Mouse (Mus musculus) E14TG2a.4 (cell line): Measurements from ENCODE around the gene Sap18b.
A peak's percentile ranks its signal among the peaks of the same experiment; 100 is the strongest.

ENCODE experiments used
- H3K27me3 ChIP-seq: 2 replicates; pipeline ENCODE4 v1.6.1; 2014; ENCODE audit warnings: low read length, control low read depth; ENCODE audit not compliant: insufficient read depth
- H3K36me3 ChIP-seq: 2 replicates; pipeline ENCODE4 v1.6.1; 2014; ENCODE audit warnings: low read length, control low read depth; ENCODE audit not compliant: insufficient read depth
- H3K4me1 ChIP-seq: replicated peaks from 2 replicates; pipeline ENCODE4 v1.6.1; 2014; ENCODE audit warnings: low read depth, low read length, control low read depth
- H3K4me3 ChIP-seq: replicated peaks from 2 replicates; pipeline ENCODE4 v1.5.1; 2014; ENCODE audit warnings: mild to moderate bottlenecking, low read length
- H3K9me3 ChIP-seq: 2 replicates; pipeline ENCODE4 v1.6.1; 2014; ENCODE audit warnings: low read length, control low read depth
- CTCF ChIP-seq: conservative IDR thresholded peaks from 2 replicates; pipeline ENCODE4 v1.5.1; 2014; ENCODE audit warnings: low read length
- NANOG ChIP-seq: IDR thresholded peaks from 2 replicates; pipeline ENCODE4 v1.6.1; 2014; ENCODE audit warnings: borderline replicate concordance, low read length, mixed read lengths
- POU5F1 ChIP-seq: IDR thresholded peaks from 2 replicates; pipeline ENCODE4 v1.6.1; 2014; ENCODE audit warnings: low read length, borderline replicate concordance

Gene Sap18b

DNA sequence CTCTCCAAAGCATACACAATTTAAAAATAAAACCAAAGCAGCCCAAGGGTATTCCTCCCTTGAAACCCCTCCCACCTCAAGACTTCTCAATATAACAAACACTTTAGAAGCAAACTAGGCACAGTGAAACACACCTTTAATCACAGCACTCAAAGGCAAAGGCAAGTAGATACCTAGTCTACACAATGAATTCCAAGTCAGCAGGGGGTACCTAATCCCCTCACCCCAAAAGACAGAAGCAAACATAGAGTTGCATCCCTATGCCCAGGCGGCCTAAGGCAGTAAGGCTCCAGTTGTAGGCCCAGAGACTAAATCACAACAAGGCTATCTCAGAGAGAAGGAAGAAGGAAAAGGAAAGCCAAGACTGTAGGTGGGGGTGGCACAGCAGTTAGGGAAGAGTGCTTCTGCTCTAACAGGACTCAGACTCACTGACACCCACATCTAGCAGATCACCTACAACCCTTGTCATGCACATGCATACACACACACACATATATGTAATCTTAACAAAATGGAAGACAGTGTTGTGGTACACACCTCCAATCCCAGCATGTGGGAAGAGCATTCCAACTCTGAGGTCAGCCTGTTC lies 23.6 kb upstream of the Sap18b start:
- Histone ChIP-seq H3K27me3 (no peaks in the 10 kb centered on the region), H3K4me1 (peaks cover 88% of the 10 kb centered on the region), H3K9me3 (no peaks in the 10 kb centered on the region)

DNA sequence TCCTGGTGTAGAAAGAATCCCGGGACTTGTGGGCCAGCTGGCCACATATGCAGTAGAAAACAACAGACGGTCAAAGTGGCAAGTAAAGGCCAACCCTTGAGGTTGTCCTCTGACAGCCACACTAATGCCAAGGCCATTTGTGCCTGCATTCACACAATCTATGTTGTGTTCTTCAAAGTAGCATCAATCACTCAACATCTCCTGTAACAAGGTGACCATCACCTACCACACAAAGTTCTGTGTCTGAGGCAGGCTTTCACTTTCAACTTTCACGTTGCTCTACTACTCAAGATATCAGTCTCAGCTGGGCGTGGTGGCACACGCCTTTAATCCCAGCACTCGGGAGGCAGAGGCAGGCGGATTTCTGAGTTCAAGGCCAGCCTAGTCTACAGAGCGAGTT lies 22.9 kb upstream of the Sap18b start:
- H3K9me3 ChIP-seq, result no peaks in the 10 kb centered on the region
- H3K4me3 ChIP-seq, result peak overlapping the region; percentile 21
- TF ChIP-seq POU5F1 (no peak), CTCF (no peak), NANOG (no peak)
- H3K4me1 ChIP-seq, result peaks cover 87% of the 10 kb centered on the region
- H3K27me3 ChIP-seq, result no peaks in the 10 kb centered on the region
- peaks cover 85% of the 10 kb centered on the region for H3K36me3 ChIP-seq

More for the DNA sequence above, 23.6 kb upstream of the Sap18b start:
- TF ChIP-seq POU5F1, result no peak
- no peak for TF ChIP-seq NANOG
- no peak for TF ChIP-seq CTCF
- H3K4me3 ChIP-seq, result peak overlapping the region; percentile 21
- H3K36me3 ChIP-seq, result peaks cover 90% of the 10 kb centered on the region

GRCm38 (mm10) chr8:95805482-95805881 lies 19.7 kb upstream of the Sap18b start:
- Histone ChIP-seq H3K27me3 (no peaks in the 10 kb centered on the region), H3K4me1 (peaks cover 74% of the 10 kb centered on the region), H3K4me3 (peak overlapping the region; percentile 97), H3K36me3 (peaks cover 54% of the 10 kb centered on the region), H3K9me3 (no peaks in the 10 kb centered on the region)
- no peak for TF ChIP-seq NANOG
- TF ChIP-seq POU5F1, result no peak
- no peak for TF ChIP-seq CTCF

GRCm38 (mm10) chr8:95806461-95807191 lies 18.5 kb upstream of the Sap18b start:
- no peaks in the 10 kb centered on the region for H3K27me3 ChIP-seq

DNA sequence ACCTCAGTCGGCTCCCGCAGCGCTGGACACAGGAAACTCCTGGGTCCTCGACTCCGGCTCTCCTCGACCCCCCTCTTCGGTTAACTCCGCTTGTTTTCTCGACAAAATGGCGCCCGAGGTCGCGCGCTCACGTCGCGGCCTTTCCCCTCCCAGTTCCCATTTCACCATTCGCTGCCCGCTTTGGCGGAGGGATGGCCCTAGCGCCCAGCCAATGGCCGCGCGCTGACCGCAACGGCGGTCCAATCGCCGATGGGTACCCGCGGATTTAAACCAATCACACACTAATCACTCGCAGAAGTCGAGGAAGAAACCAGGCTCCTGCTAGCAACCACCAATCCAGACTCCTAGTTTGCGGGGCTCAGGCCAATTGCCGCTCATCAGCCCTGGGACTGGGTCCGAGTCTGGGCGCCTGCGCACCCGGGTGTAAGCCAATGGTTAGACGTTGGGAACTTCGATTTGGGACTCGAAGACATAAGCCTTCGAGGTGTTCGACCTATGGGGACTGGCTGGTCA lies 17.8 kb upstream of the Sap18b start, which contains the start of gene Cnot1:
Cnot1 (minus strand) TSS at position 134 of the 513 bp plus-strand sequence.
- Histone ChIP-seq H3K9me3 (no peaks in the 10 kb centered on the region), H3K4me1 (peaks cover 63% of the 10 kb centered on the region), H3K27me3 (no peaks in the 10 kb centered on the region), H3K36me3 (peaks cover 35% of the 10 kb centered on the region), H3K4me3 (peak within 1 kb of the TSS; percentile 97)
- TF ChIP-seq POU5F1 (no peak), CTCF (no peak), NANOG (no peak)

More at GRCm38 (mm10) chr8:95806461-95807191, 18.5 kb upstream of the Sap18b start:
- Histone ChIP-seq H3K4me1 (peaks cover 68% of the 10 kb centered on the region), H3K4me3 (peak overlapping the region; percentile 97), H3K9me3 (no peaks in the 10 kb centered on the region), H3K36me3 (peaks cover 43% of the 10 kb centered on the region)
- TF ChIP-seq CTCF (no peak), POU5F1 (no peak), NANOG (no peak)

GRCm38 (mm10) chr8:95807861-95808260 lies 17.3 kb upstream of the Sap18b start:
- Histone ChIP-seq H3K4me3 (peak overlapping the region; percentile 97), H3K27me3 (no peaks in the 10 kb centered on the region), H3K9me3 (no peaks in the 10 kb centered on the region), H3K36me3 (peaks cover 30% of the 10 kb centered on the region), H3K4me1 (peaks cover 58% of the 10 kb centered on the region)
- TF ChIP-seq POU5F1 (no peak), CTCF (no peak), NANOG (no peak)

DNA sequence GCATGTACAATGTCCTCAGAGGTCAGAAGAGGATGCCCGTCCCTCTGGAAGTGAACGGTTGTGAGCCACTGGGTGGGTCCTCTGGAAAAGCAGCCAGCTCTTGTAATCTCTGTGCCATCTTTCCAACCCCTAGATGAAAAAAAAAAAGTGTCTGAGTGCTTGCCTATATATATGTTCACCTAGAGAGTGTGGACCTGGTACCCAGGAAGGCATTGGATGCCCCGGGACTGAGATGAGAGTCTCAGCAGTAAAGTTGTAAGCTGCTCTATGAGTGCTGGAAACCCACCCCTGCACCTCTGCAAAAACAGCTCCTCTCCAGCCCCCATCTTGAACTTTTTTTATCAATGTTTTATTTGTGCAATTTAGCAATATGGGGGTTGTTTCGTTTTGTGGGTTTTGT lies 16.5 kb upstream of the Sap18b start:
- TF ChIP-seq POU5F1 (no peak), NANOG (no peak), CTCF (no peak)
- H3K4me1 ChIP-seq, result peaks cover 54% of the 10 kb centered on the region
- no peaks in the 10 kb centered on the region for H3K9me3 ChIP-seq
- H3K36me3 ChIP-seq, result peaks cover 26% of the 10 kb centered on the region
- H3K27me3 ChIP-seq, result no peaks in the 10 kb centered on the region
- peak overlapping the region; percentile 97; the same call in 1 of the 2 replicates for H3K4me3 ChIP-seq

GRCm38 (mm10) chr8:95809116-95809515 lies 16.0 kb upstream of the Sap18b start:
- H3K4me1 ChIP-seq, result peaks cover 50% of the 10 kb centered on the region
- H3K27me3 ChIP-seq, result no peaks in the 10 kb centered on the region
- no peak overlapping the region for H3K4me3 ChIP-seq
- TF ChIP-seq CTCF (no peak), NANOG (no peak), POU5F1 (no peak)
- peaks cover 21% of the 10 kb centered on the region for H3K36me3 ChIP-seq
- no peaks in the 10 kb centered on the region for H3K9me3 ChIP-seq
